Mouse (Mus musculus) kidney, embryonic 14.5 days (tissue): ENCODE data around the gene Frmd4a. TPM values are rescaled to one million over a fixed set of nuclear protein-coding genes. Genes with fewer than 3 reads are reported as not detected.

Experiments used
- ATAC-seq: fragments of 200-750 bp; cut with Nextera tagmentation; 2 replicates; pipeline ENCODE4 v1.8.0; 2017; ENCODE audit warnings: moderate number of reproducible peaks, mild to moderate bottlenecking, moderate TSS enrichment, moderate library complexity; ENCODE audit not compliant: low FRiP score, low TSS enrichment
- H3K27ac ChIP-seq: fragments of 300-500 bp; sonication (generic); 2 replicates; pipeline ENCODE4 v1.5.1; 2014; ENCODE audit warnings: low read depth, mild to moderate bottlenecking, low read length, moderate library complexity, mixed read lengths
- H3K27me3 ChIP-seq: fragments of 300-500 bp; sonication (generic); 2 replicates; pipeline ENCODE4 v1.6.1; 2014; ENCODE audit warnings: mild to moderate bottlenecking, low read length; ENCODE audit not compliant: control insufficient read depth, insufficient read depth
- H3K36me3 ChIP-seq: fragments of 300-500 bp; sonication (generic); 2 replicates; pipeline ENCODE4 v1.6.1; 2014; ENCODE audit warnings: low read length, mixed read lengths; ENCODE audit not compliant: control insufficient read depth, insufficient read depth
- H3K4me1 ChIP-seq: fragments of 300-500 bp; sonication (generic); 2 replicates; pipeline ENCODE4 v1.6.1; 2014; ENCODE audit warnings: low read length, mixed read lengths; ENCODE audit not compliant: control insufficient read depth, insufficient read depth
- H3K4me2 ChIP-seq: fragments of 300-500 bp; sonication (generic); replicated peaks from 2 replicates; pipeline ENCODE4 v1.6.1; 2014; ENCODE audit warnings: low read depth, mild to moderate bottlenecking, low read length
- H3K4me3 ChIP-seq: fragments of 300-500 bp; sonication (generic); 2 replicates; pipeline ENCODE4 v1.5.1; 2014; ENCODE audit warnings: mild to moderate bottlenecking, low read length
- H3K9ac ChIP-seq: fragments of 300-500 bp; sonication (generic); 2 replicates; pipeline ENCODE4 v1.6.1; 2014; ENCODE audit warnings: low read depth, mild to moderate bottlenecking, low read length, moderate library complexity
- H3K9me3 ChIP-seq: fragments of 300-500 bp; sonication (generic); 2 replicates; pipeline ENCODE4 v1.6.1; 2016; ENCODE audit warnings: low read length; ENCODE audit not compliant: control insufficient read depth
- WGBS: fragments of 180-500 bp; shearing (Covaris S2); extraction: QIAGEN DNeasy Blood & Tissue Kit; methylation state at CpG from one replicate; pipeline ENCODE4 v1.1.7; 2014; 5-methylcytosine and 5-hydroxymethylcytosine counted together
- polyA plus RNA-seq: library from polyadenylated mRNA; unstranded; fragments of >200 nt; fragmentation: Nextera tagmentation; extraction: Ambion mirVana; gene quantifications from 2 replicates; pipeline ENCODE4 v1.2.1, GENCODE M21; 2014

Frmd4a gene
- polyA plus RNA-seq, 1 experiment from 2014 or later, result 39.2 TPM

DNA sequence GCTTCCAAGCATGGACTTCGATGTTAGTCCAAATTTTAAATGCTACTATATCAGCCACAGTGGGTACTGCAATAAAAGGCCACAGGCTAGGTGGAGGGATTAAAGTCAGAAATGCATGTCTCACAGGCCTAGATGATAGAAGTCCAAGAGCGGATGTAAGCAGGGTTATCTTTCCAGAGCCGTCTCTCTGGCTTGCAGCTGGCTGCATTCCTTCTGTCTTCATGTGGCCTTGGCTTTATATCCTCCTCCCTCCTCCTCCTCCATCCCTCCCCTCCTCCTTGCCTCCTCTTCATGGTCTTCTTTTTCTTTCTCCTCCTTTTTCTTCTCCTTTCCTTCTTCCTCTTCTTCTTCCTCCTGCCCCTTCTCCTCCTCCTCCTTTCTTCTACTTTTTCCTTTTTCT lies 427.2 kb downstream of the Frmd4a start:
- H3K4me1 ChIP-seq, result peaks cover 10% of the 10 kb centered on the region; the same call in 1 of the 2 replicates
- 85% methylated on average over 3 of the region's 3 CpGs for WGBS
- H3K4me2 ChIP-seq, result no peak overlapping the region
- H3K4me3 ChIP-seq, result no peak overlapping the region
- H3K9ac ChIP-seq, result no peak overlapping the region
- no peaks in the 10 kb centered on the region for H3K9me3 ChIP-seq
- H3K27ac ChIP-seq, result no peak overlapping the region
- H3K36me3 ChIP-seq, result no peaks in the 10 kb centered on the region
- no peak for ATAC-seq
- H3K27me3 ChIP-seq, result no peaks in the 10 kb centered on the region

DNA sequence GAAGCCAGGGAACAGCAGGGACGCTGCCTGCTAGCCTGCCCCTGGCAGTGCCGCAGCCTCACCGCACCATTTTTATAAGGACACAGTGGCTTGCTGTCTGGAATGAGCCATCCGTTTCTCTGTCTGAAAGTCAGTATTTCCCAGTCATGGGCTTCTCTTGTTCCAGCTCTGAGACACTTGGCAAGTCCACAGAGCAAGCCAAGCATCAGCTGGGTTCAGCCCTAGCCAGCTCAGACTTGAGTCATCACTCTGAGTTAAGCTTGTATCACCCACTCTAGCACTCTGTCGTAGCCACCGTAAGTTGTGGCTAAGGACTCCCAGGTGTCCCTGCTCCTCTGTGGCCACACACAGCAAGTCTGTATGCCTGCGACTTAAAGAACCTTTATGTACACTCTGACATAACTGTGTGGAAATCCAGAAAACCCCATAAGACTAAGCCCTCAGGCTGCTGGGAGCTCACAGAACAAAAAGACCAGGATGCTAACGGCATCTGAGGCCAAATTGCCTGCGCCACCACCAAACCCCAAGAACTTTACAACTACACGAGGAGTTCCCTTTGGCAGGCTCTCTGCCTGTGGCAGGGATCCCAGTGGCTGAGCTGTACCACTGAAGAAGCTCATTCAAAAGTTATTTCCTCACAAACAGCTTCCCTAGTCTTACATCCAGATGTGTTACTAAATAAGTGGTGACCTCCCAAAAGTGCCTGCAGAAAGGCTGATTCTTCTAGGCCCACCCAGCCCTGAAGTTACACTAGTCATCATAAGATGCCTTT lies 428.3 kb downstream of the Frmd4a start:
- peaks cover 15% of the 10 kb centered on the region; the same call in 1 of the 2 replicates for H3K4me1 ChIP-seq
- H3K36me3 ChIP-seq, result no peaks in the 10 kb centered on the region
- no peak overlapping the region for H3K27ac ChIP-seq
- no peak overlapping the region for H3K9ac ChIP-seq
- WGBS, result 80% methylated on average over 10 of the region's 10 CpGs
- no peaks in the 10 kb centered on the region for H3K9me3 ChIP-seq
- no peaks in the 10 kb centered on the region for H3K27me3 ChIP-seq
- no peak overlapping the region for H3K4me3 ChIP-seq
- no peak for ATAC-seq
- H3K4me2 ChIP-seq, result no peak overlapping the region

DNA sequence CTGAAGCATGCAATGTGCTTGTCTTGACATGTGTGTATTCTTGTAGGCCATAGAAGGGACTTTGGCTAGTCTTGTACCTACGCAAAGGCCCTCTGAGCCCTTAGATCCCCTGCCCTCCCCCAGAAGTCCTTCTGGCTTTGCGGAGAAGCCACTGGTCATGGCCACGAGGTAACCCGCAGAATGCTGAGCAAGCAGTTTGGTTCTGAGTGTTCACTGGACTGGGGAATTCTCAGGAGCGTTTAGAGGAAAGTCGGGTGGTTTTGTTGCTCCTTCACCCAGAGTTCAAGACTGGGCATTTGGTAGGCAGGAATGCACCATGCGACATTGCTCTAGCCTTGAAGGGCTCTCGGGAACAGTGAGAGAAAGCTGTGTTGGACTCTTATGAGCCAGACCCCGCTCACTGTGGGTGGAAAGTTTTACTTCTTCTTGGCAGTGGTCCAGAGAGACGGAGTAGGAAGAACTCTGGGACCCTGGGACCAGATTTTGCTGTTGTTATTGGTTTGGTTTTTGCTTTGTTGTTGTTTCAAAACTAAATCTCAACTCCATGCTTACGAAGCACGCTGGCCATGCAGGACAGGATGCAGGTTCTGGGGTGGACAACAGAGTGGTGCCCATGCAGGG lies 432.5 kb downstream of the Frmd4a start:
- Histone ChIP-seq H3K4me1 (peaks cover 16% of the 10 kb centered on the region), H3K9me3 (no peaks in the 10 kb centered on the region), H3K4me2 (no peak overlapping the region), H3K27me3 (no peaks in the 10 kb centered on the region), H3K36me3 (no peaks in the 10 kb centered on the region), H3K4me3 (no peak overlapping the region), H3K9ac (no peak overlapping the region), H3K27ac (peak overlapping the region; percentile 38; the same call in 1 of the 2 replicates)
- 62% methylated on average over 12 of the region's 12 CpGs for WGBS
- no peak for ATAC-seq

DNA sequence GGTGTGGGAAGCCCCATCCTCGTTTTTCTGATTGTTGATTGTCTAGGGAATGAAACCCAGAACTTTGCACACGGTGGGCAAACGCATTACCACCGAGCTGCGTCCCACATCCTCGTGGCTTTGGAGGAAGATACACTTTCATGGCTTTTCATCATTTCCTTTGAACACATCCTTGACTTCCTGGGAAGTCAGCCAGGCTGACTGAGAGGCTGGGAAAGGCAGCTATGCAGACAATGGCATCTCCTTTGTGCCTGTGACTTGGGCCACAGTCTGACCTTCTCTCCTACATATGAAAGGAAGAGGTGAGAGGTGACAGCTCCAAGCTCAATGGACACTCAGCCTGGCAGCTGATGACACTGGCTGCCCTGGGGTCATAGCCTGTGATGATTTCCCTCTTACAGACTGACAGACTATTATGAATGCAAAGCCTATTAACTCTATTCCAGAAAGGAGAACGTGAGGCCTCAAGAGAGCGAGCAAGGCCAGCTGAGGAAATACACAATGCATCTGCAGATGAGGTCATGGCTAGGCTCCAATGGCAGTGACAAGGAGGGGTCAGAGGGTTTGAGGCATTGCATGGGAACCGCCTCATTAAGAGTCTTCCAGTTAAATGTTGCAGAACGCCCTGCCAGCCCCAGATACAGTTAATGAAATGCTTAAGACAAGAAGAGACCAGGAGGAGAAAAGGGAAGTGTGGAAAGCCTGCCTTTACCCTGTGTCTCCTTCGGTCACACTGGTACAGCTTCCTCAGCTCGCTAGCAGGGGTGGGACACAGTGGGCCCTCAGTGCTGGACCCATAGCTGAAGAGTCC lies 435.3 kb downstream of the Frmd4a start:
- Histone ChIP-seq H3K9me3 (no peaks in the 10 kb centered on the region), H3K9ac (no peak overlapping the region), H3K4me2 (no peak overlapping the region), H3K4me3 (no peak overlapping the region), H3K27me3 (no peaks in the 10 kb centered on the region), H3K36me3 (no peaks in the 10 kb centered on the region), H3K4me1 (peaks cover 16% of the 10 kb centered on the region), H3K27ac (peak overlapping the region; percentile 55; the same call in 1 of the 2 replicates)
- WGBS, result 62% methylated on average over 12 of the region's 12 CpGs
- ATAC-seq, result peak; percentile 55; the same call in 1 of the 2 replicates

DNA sequence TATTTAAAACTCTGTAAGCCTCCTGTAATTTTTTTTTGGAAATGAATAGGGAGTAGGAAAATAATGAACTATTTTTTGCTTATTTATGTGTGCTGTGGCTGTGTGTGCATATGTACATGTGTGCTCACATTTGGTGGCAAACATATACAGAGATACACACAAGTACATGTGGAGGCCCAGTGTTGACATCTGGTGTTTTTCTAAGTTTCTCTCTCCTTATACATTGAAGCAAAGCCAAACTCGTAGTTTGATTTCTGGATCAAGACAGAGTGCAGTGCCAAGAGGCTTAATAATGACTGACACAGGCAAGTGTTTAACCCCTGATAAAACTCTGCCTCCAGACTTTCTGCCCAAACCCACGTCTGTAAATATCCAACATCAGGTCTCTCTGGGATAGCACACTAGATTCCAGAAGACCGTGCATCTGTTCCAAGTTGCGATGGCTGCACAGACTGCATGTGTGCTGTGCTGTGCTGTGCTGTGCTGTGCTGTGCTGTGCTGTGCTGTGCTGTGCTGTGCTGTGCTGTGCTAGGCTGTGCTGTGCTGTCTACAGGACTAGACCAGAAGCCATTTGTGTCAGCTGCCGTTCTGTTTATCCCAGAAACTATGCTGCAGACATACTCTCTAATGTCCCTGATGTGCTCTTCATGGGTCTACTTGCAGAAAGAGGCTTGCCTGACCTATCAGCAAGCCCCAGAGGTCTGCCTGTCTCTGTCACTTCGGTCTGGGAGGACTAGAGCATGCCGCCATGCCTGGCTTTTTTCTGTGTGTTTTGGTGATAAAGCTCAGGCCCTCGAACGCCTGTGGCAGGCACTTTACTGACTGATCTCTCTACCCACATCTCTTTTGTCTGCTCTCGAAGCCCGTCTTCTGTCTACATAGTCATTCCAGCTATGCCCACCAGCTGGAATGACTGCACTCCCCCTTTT lies 437.8 kb downstream of the Frmd4a start:
- Histone ChIP-seq H3K4me3 (no peak overlapping the region), H3K27ac (no peak overlapping the region), H3K4me2 (no peak overlapping the region), H3K36me3 (no peaks in the 10 kb centered on the region), H3K9me3 (no peaks in the 10 kb centered on the region), H3K4me1 (peaks cover 16% of the 10 kb centered on the region), H3K27me3 (no peaks in the 10 kb centered on the region), H3K9ac (no peak overlapping the region)
- ATAC-seq, result no peak
- WGBS, result 85% methylated on average over 11 of the region's 11 CpGs

DNA sequence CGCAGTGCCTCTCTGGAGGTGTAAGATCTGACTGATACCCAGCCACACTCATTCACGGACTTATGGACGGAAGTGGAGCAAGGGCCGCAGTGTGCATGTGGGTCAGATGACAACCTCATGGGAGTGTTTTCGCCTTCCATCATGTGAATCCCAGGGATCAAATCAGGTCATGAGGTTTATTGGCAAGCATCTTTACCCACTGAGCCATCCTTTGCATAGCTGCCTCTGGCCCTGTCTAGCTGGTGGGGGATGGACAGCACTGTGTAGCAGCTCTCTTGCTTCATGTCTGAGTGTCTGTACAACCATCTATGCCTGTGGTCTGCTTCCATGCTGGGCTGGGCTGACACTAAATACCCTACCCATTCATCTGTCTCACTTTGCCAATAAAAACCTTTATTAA lies 443.4 kb downstream of the Frmd4a start:
- H3K4me3 ChIP-seq, result no peak overlapping the region
- H3K4me2 ChIP-seq, result no peak overlapping the region
- H3K27me3 ChIP-seq, result no peaks in the 10 kb centered on the region
- WGBS, result 58% methylated on average over 5 of the region's 5 CpGs
- H3K9me3 ChIP-seq, result no peaks in the 10 kb centered on the region
- no peak overlapping the region for H3K27ac ChIP-seq
- peaks cover 26% of the 10 kb centered on the region for H3K4me1 ChIP-seq
- H3K9ac ChIP-seq, result no peak overlapping the region
- no peaks in the 10 kb centered on the region for H3K36me3 ChIP-seq
- ATAC-seq, result no peak

DNA sequence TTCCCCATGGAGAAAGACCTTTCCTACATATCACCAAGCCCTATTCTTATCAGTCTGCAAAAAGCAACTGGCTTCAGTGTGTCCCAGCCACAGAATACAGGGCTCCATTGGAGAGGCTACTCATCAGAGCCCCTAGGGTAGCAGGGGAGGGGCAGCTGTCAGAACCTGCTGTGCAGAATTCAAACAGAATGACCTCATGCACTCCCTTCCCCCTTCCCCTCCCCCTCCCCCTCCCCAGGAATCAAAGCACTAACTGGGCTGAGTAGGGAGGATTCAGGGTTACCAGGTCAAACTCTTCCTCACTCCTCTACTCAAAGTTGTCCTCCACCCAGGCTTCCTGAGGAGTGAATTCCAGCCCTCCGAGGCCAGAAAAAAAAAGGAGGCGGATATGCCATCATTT lies 444.0 kb downstream of the Frmd4a start:
- ATAC-seq, result peak; percentile 58; the same call in 1 of the 2 replicates
- H3K4me3 ChIP-seq, result no peak overlapping the region

DNA sequence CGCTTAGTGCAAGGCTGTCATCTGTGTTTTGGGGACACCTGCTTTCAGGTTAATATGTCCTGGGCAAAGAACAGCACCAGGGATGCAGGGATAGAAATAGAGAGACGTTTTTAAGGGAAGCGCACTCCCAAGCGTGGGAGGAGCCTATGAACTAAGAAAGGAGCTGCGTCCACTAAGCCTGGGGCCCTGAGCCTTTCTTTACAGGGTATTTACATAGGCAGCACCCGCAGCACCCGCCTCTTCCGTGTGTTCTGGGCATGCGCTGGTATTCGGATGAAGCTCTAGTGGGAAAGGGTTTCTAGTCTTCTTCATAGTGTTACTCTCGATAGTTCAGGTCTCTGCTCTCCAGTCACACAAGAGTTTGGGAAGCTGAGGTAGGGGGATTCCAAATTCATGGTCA lies 445.0 kb downstream of the Frmd4a start:
- H3K9me3 ChIP-seq, result no peaks in the 10 kb centered on the region
- no peak; the same call in 1 of the 2 replicates for ATAC-seq
- WGBS, result 45% methylated on average over 11 of the region's 11 CpGs
- no peak overlapping the region for H3K4me2 ChIP-seq
- peak overlapping the region; percentile 1; the same call in 1 of the 2 replicates for H3K27ac ChIP-seq
- no peak overlapping the region for H3K9ac ChIP-seq
- no peaks in the 10 kb centered on the region for H3K36me3 ChIP-seq
- no peaks in the 10 kb centered on the region for H3K27me3 ChIP-seq
- peaks cover 26% of the 10 kb centered on the region for H3K4me1 ChIP-seq
- no peak overlapping the region for H3K4me3 ChIP-seq

More for the DNA sequence above, 444.0 kb downstream of the Frmd4a start:
- peaks cover 26% of the 10 kb centered on the region for H3K4me1 ChIP-seq
- no peaks in the 10 kb centered on the region for H3K27me3 ChIP-seq
- no peaks in the 10 kb centered on the region for H3K9me3 ChIP-seq
- no peaks in the 10 kb centered on the region for H3K36me3 ChIP-seq
- no peak overlapping the region for H3K4me2 ChIP-seq
- H3K27ac ChIP-seq, result no peak overlapping the region
- no peak overlapping the region for H3K9ac ChIP-seq
- WGBS, result 30% methylated on average over 2 of the region's 2 CpGs
